10 mouse cellular contexts compared by ENCODE assay signal in the genomic region with DNA sequence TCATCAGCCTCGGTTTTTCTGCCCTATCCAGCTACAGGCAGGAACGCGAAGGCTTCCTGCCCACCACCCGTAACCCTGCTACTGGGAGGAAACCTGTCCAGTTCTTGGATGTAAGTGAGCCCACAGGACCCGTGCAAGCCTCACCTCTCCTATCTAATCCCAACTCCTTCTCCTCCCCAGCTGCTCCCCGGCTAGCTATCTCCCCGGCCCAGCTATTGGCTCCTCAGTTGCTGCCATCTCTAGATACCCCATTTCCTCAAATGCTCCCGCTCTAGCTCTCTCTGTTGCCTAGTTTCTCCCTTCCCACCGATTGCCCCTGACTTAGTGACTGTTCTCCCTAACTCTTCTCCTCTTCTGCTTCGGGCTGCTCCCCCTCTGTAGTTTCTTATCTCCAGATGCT. TPM values are rescaled to one million over a fixed set of nuclear protein-coding genes. Genes with fewer than 3 reads are reported as not detected.
DNase-seq lines count a peak whose midpoint lies in the region; ATAC-seq and TF ChIP-seq lines count a peak whose summit lies in the region.
"Had no signal": no experiment of that assay in that cellular context is flagged by ENCODE, and none has a peak within 500 bp of the region (broad histone marks: within the 10 kb centered on the region; RNA-seq: fewer than 3 reads in every experiment).

No protein-coding gene starts in this region.

- H3K27ac ChIP-seq in lung, embryonic 14.5 days (ENCODE audit: low read depth): peak overlapping the region; percentile 63
- H3K27ac ChIP-seq in intestine, embryonic 16.5 days (ENCODE audit: low read length): no peak overlapping the region
- H3K27ac ChIP-seq in neural tube, embryonic 15.5 days (replicated peaks): no peak overlapping the region

- ATAC-seq in lung, embryonic 14.5 days (ENCODE audit: insufficient read depth): no peak
- ATAC-seq in erythroblast, adult 5-6 weeks (replicated peaks; ENCODE audit: low FRiP score, poor library complexity, severe bottlenecking): peak; percentile 97
- ATAC-seq in intestine, embryonic 16.5 days: 0 out of 2 replicates have a peak, but pooled peaks have one; percentile 40
- no peak for ATAC-seq in neural tube, embryonic 15.5 days (ENCODE audit: low FRiP score)

- WGBS in lung, embryonic 14.5 days: 27% methylated on average over 9 of the region's 10 CpGs
- 22% methylated on average over 10 of the region's 10 CpGs for WGBS in intestine, embryonic 16.5 days
- WGBS in neural tube, embryonic 15.5 days: 42% methylated on average over 10 of the region's 10 CpGs

- no peaks in the 10 kb centered on the region for H3K9me3 ChIP-seq in lung, embryonic 14.5 days (ENCODE audit: low read depth, low read length)
- H3K9me3 ChIP-seq in intestine, embryonic 16.5 days (ENCODE audit: control insufficient read depth, low read length): no peaks in the 10 kb centered on the region
- no peaks in the 10 kb centered on the region for H3K9me3 ChIP-seq in neural tube, embryonic 15.5 days (replicated peaks)

- no peaks in the 10 kb centered on the region for H3K27me3 ChIP-seq in lung, embryonic 14.5 days (ENCODE audit: insufficient read depth, low read length)
- H3K27me3 ChIP-seq in intestine, embryonic 16.5 days (replicated peaks; ENCODE audit: control insufficient read depth, insufficient read depth, low read length): no peaks in the 10 kb centered on the region
- no peaks in the 10 kb centered on the region for H3K27me3 ChIP-seq in neural tube, embryonic 15.5 days (replicated peaks)

- H3K36me3 ChIP-seq in lung, embryonic 14.5 days (ENCODE audit: insufficient read depth): no peaks in the 10 kb centered on the region
- no peaks in the 10 kb centered on the region for H3K36me3 ChIP-seq in intestine, embryonic 16.5 days (ENCODE audit: control insufficient read depth, insufficient read depth, low read length)
- H3K36me3 ChIP-seq in neural tube, embryonic 15.5 days: no peaks in the 10 kb centered on the region

- peak overlapping the region; percentile 53 for H3K4me2 ChIP-seq in lung, embryonic 14.5 days
- peak overlapping the region; percentile 37 for H3K4me2 ChIP-seq in intestine, embryonic 16.5 days (ENCODE audit: low read depth, low read length)
- peak overlapping the region; percentile 19; the same call in 1 of the 2 replicates for H3K4me2 ChIP-seq in neural tube, embryonic 15.5 days

- no peak for DNase-seq in lung, embryonic 14.5 days
- DNase-seq in lung, postnatal 10 days: no peak
- no peak for DNase-seq in gastrocnemius, postnatal 10 days
- no peak for DNase-seq in left cerebral cortex, adult 18-20 months (ENCODE audit: low spot score in 2 of 2)
- DNase-seq in layer of hippocampus, postnatal 14 days (ENCODE audit: low spot score in 2 of 2): no peak

- no peak for TF ChIP-seq CTCF in lung, embryonic 14.5 days (IDR thresholded peaks at IDR 0.05; ENCODE audit: low read depth)

- peak overlapping the region; percentile 36 for H3K4me3 ChIP-seq in lung, embryonic 14.5 days (ENCODE audit: low read depth, low read length)
- H3K4me3 ChIP-seq in intestine, embryonic 16.5 days (ENCODE audit: low read length): no peak overlapping the region; the same call in 1 of the 2 replicates
- 0 out of 2 replicates have a peak overlapping the region, but pooled peaks have one; percentile 2 for H3K4me3 ChIP-seq in neural tube, embryonic 15.5 days (replicated peaks)

- peak overlapping the region; percentile 43 for H3K9ac ChIP-seq in lung, embryonic 14.5 days
- no peak overlapping the region for H3K9ac ChIP-seq in intestine, embryonic 16.5 days (ENCODE audit: low read depth, low read length)
- no peak overlapping the region for H3K9ac ChIP-seq in neural tube, embryonic 15.5 days (replicated peaks)

- H3K4me1 ChIP-seq in lung, embryonic 14.5 days (ENCODE audit: insufficient read depth): no peaks in the 10 kb centered on the region
- H3K4me1 ChIP-seq in intestine, embryonic 16.5 days (ENCODE audit: control insufficient read depth, insufficient read depth, low read length): no peaks in the 10 kb centered on the region
- no peaks in the 10 kb centered on the region for H3K4me1 ChIP-seq in neural tube, embryonic 15.5 days

RNA-seq across cellular contexts. Expression of a gene that starts 1.1 kb away (rescaled TPM):
- polyA plus RNA-seq in lung, embryonic 14.5 days (2014; fragmentation: Nextera tagmentation; extraction: Ambion mirVana): 92.9 and 105 TPM in 2 replicates
- total RNA-seq in erythroblast, adult 5-6 weeks (2015; ENCODE audit: low replicate concordance): 72.6 and 83.8 TPM in 2 replicates
- total RNA-seq in erythroblast, adult 5-6 weeks (2017; ENCODE audit: low replicate concordance): 74.3 and 75.3 TPM in 2 replicates
- polyA plus RNA-seq in intestine, embryonic 16.5 days (2015; fragmentation: Nextera tagmentation; extraction: Ambion mirVana): 9.5 and 11.0 TPM in 2 replicates
- polyA plus RNA-seq in neural tube, embryonic 15.5 days (2015; fragmentation: Nextera tagmentation; extraction: Ambion mirVana): 36.8 and 41.2 TPM in 2 replicates
- total RNA-seq in gastrocnemius, postnatal 10 days (2021): under 1 TPM; 0.33 to 0.97 TPM
- total RNA-seq in left cerebral cortex, adult 18-20 months (2021): 1 to 10 TPM; 1.8 to 4.3 TPM
- 10 to 100 TPM; 10.1 to 11.0 TPM for total RNA-seq in layer of hippocampus, postnatal 14 days (2021)
- total RNA-seq: gastrocnemius, adult 8-10 months had no signal

RNA-seq across cellular contexts. Expression of a gene that starts 19.8 kb away (rescaled TPM):
- 52.9 and 53.7 TPM in 2 replicates for polyA plus RNA-seq in lung, embryonic 14.5 days (2014; fragmentation: Nextera tagmentation; extraction: Ambion mirVana)
- total RNA-seq in erythroblast, adult 5-6 weeks (2015; ENCODE audit: low replicate concordance): 3.3 and 7.1 TPM in 2 replicates
- 12.3 and 14.4 TPM in 2 replicates for total RNA-seq in erythroblast, adult 5-6 weeks (2017; ENCODE audit: low replicate concordance)
- polyA plus RNA-seq in intestine, embryonic 16.5 days (2015; fragmentation: Nextera tagmentation; extraction: Ambion mirVana): 30.8 and 33.7 TPM in 2 replicates
- polyA plus RNA-seq in neural tube, embryonic 15.5 days (2015; fragmentation: Nextera tagmentation; extraction: Ambion mirVana): 44.7 and 47.1 TPM in 2 replicates
- total RNA-seq in gastrocnemius, postnatal 10 days (2021): 10 to 100 TPM; 12.1 to 13.6 TPM
- 10 to 100 TPM; 24.2 to 25.0 TPM for total RNA-seq in left cerebral cortex, adult 18-20 months (2021)
- total RNA-seq in layer of hippocampus, postnatal 14 days (2021): 10 to 100 TPM; 23.5 to 25.3 TPM

RNA-seq across cellular contexts. Expression of a gene that starts 55.2 kb away (rescaled TPM):
- not detected in 2 replicates for polyA plus RNA-seq in lung, embryonic 14.5 days (2014; fragmentation: Nextera tagmentation; extraction: Ambion mirVana)
- not detected in 2 replicates for total RNA-seq in erythroblast, adult 5-6 weeks (2015; ENCODE audit: low replicate concordance)
- not detected in 2 replicates for total RNA-seq in erythroblast, adult 5-6 weeks (2017; ENCODE audit: low replicate concordance)
- polyA plus RNA-seq in intestine, embryonic 16.5 days (2015; fragmentation: Nextera tagmentation; extraction: Ambion mirVana): not detected in 2 replicates
- not detected in 2 replicates for polyA plus RNA-seq in neural tube, embryonic 15.5 days (2015; fragmentation: Nextera tagmentation; extraction: Ambion mirVana)
- total RNA-seq in gastrocnemius, postnatal 10 days (2021): not detected
- not detected for total RNA-seq in left cerebral cortex, adult 18-20 months (2021)
- not detected for total RNA-seq in layer of hippocampus, postnatal 14 days (2021)
- total RNA-seq: gastrocnemius, adult 8-10 months had no signal
- polyA plus RNA-seq: thymus, postnatal 0 days had no signal

Comparison
In these comparisons a context has a peak if more than half of its experiments do, and no peak if none do; other contexts are left out.
1. ATAC-seq: peak in erythroblast, adult 5-6 weeks (single experiment) and intestine, embryonic 16.5 days (single experiment); none in lung, embryonic 14.5 days (single experiment) and neural tube, embryonic 15.5 days (single experiment).
2. RNA of a gene that starts 1.1 kb away (total RNA-seq): 72.6 to 83.8 TPM in erythroblast, adult 5-6 weeks; 10.1 to 11.0 TPM in layer of hippocampus, postnatal 14 days, 1.8 to 4.3 TPM in left cerebral cortex, adult 18-20 months and 0.33 to 0.97 TPM in gastrocnemius, postnatal 10 days; every median in the first group is over 4 times any median in the second.
3. Peak in every context shown above with its lines, with median percentiles within 50 percentile points of each other: H3K4me2 ChIP-seq.